Mouse (Mus musculus) cerebellum, postnatal 4 days (tissue): ENCODE results near the gene Oxa1l.

ENCODE experiments used
- DNase-seq, 2 experiments: peaks; one replicate each; pipeline ENCODE4 v3.0.0; 2022; ENCODE audit warnings: low spot score in 2 of 2, mixed read lengths in 1 of 2

Gene Oxa1l

DNA sequence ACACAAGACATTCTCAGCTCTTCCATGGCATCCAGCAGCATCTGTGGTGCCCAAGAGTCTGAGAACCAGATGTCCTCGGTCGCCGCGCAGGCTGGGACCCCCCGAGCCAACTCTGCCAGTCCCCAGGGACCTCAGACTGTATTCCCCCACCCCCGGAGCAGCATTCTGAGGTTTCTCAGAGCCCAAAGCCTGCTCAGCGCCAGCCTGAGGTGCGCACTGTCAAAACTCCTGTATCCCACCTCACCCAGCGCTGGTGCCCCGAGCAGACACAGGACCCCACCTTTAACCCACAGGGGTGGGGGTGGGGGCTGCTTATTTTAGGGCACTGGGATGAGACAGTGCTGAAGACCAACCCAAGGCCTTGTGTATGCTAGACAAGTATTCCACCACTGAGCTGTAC is 10.8 kb downstream of the Oxa1l start:
- DNase-seq: no peak

GRCm38 (mm10) chr14:54372923-54373322 is 12.3 kb downstream of the Oxa1l start:
- DNase-seq: no peak

GRCm38 (mm10) chr14:54375916-54376315 is 15.3 kb downstream of the Oxa1l start:
- DNase-seq: no peak

- no peak for DNase-seq
Observed at GRCm38 (mm10) chr14:54377166-54377565, 16.5 kb downstream of the Oxa1l start.

DNA sequence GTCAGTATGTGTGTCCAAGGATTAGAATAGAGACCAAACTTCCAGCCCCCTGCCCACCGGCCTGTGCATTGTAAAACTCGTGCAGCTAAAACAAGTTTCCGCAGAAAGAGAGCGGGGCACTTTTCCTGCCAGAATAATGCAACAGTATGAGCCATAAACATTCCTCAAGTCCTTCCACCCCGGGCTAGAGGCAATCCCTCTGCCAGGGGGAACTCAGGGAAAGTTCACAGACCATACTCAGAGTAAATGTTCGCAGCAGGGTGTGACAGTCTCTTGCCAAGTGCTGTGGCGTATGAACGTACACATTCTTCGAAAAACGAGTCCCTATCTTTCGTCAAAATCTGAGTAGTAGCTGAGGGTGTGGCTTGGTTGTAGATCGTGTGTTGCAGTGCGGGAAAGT is 18.9 kb downstream of the Oxa1l start:
- DNase-seq: no peak

DNA sequence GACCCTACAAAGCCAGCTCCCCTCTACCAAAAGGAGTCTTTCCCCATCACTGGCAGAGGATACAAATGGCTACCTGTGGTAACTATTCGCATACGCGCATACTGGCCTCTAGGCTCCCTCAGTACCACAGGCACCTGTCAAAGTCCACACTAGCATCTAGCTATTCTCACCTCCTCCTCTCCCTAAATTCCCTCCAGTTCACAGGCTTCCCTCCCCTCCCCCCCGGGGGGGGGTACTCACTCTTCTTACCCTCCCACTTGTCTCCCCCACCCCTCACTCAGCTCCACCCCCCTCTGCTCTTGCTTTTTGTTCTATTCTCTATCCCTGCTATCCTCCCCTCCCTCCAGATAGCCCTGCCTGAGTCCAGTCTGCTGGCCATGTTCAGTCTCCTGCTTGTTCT is 20.0 kb downstream of the Oxa1l start:
- DNase-seq: no peak

DNA sequence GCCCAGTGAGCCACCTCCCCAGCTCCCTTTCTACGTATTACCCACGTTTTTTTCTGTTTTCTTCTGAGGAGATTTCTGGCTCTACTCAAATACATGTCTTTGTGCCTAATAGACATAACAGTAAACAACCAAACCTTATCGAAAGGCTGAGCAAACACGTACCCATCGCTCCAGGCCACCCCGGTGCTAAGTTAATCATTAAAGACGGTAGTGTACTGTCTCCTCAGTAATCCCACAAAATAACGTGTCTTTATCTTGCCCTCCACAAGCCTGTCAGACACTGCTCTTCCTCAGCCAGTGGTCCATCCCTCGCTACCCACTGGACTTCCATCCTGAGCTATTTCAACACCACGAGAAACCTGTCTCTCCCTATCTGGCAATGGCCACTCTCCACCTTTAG is 21.2 kb downstream of the Oxa1l start:
- DNase-seq: no peak

GRCm38 (mm10) chr14:54382641-54383040 is 22.0 kb downstream of the Oxa1l start:
- no peak for DNase-seq

DNA sequence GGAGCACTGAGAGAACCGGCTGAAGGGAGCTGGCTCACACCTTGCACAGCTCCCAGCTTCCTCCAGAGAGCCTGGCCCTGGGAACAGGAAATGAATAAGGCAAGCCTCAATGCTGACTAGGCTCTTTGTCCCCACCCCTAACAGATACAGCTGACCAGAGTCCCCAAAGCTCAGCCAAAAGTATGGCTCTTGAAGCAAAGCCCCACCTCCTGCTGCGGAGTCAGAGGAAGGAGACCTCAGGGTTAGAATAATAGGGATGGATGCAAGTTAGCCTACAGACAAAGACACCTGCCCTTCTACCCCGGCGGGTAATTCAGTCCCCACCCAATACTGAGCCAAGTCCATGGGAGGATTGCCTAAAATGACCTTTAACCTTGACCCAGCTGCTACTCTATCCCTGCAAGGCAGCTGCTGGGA is 22.7 kb downstream of the Oxa1l start:
- no peak for DNase-seq

DNA sequence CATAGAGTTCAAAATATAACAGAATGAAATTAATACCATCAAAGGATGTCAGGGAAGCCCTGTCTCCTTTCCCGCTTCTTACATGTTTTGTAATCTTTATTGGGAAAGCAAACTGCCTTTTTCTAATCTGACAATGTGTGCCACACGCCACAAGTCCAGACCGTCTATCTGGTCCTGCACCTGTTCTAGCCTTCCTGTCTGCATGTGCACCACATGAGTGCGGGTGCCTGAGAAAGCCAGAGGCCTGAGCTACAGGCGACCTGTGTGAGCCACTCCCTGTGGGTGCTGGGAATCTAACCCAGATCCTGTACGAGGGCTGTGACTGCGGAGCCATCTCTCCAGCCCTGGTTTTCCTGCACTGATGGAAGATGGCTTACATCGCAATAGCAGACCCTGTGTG is 23.8 kb downstream of the Oxa1l start:
- DNase-seq: no peak

GRCm38 (mm10) chr14:54385968-54386618 is 25.5 kb downstream of the Oxa1l start:
- no peak for DNase-seq

- no peak for DNase-seq
Observed at GRCm38 (mm10) chr14:54387546-54387945, 26.9 kb downstream of the Oxa1l start.

DNA sequence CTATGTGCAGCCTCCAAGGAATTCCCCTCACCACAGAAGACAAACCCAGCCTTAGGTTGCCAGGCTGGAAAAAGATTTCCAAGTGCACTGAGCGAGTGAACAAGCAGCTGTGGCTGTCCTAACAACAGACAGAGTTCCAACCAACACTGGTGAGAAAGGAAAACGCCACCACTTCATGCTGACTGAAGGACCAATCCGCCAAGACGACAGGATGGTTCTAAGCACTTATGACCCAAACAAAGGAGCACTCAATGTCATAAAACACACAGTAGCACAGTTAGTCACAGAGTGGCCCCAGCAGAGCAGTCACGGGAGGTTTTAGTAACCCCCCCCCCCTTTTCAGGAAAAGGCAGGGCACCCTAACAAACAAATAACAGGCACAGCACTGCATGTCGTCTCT is 30.2 kb downstream of the Oxa1l start:
- no peak for DNase-seq

GRCm38 (mm10) chr14:54393794-54394193 is 33.2 kb downstream of the Oxa1l start:
- DNase-seq: no peak

GRCm38 (mm10) chr14:54394309-54394708 is 33.7 kb downstream of the Oxa1l start:
- DNase-seq: no peak

- no peak for DNase-seq
Observed at GRCm38 (mm10) chr14:54396685-54397084, 36.1 kb downstream of the Oxa1l start.

GRCm38 (mm10) chr14:54397872-54398527 is 37.4 kb downstream of the Oxa1l start:
- no peak for DNase-seq

- DNase-seq: no peak
Observed at GRCm38 (mm10) chr14:54398528-54398916, 37.9 kb downstream of the Oxa1l start.

DNA sequence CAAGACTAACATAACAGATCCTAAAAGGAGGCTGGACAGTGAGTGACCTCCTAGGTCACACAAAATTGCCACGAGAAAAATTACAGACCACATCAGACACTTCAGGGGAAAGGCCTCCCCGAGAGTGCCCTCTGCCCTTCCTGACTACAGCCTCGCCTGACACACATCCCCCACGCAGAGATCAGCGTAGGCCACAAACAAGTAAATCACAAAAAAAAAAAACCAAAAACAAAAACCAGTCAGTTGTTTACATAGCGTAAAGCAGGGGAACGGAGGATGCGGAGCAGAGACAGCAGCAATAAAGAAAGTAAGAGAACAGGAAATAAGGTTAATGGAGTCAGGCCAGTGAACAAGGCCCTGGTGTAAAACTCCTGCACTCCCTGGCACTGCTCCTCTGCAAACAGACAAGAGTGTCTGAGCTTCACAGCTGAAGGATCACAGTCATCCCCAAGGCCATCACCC is 38.3 kb downstream of the Oxa1l start:
- no peak for DNase-seq

GRCm38 (mm10) chr14:54401723-54402122 is 41.1 kb downstream of the Oxa1l start:
- no peak for DNase-seq

DNA sequence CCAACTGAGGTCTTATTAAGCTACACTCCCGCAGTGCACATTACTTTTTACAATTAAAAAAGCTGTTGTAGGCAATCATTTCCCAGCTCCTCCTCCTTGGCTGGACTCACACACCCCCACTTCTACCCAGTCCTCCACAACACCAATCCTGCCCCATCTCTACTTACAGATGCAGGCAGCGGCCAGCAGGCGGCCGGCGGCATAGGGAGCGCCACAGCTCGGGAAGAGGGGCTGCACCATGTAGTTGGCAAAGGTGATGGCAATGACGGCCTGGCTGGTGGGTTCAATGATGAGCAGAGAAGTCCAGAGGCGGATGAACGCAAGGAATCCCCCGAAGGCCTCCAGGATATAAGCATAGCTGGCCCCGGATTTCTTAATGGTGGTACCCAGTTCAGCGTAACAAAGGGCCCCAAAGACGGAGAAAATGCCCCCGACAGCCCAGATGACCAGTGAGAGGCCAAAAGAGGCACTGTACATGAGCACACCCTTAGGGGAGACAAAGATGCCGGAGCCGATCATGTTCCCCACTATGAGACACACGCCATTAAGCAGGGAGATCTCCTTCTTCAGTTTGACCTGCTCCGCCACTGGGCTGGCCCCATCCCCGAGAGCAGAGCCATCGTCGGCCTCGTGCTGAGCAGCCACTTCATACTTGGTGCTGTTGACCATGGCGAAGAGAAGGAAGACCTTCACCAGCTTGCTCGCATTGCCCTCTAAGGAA is 47.9 kb downstream of the Oxa1l start:
- no peak for DNase-seq

DNA sequence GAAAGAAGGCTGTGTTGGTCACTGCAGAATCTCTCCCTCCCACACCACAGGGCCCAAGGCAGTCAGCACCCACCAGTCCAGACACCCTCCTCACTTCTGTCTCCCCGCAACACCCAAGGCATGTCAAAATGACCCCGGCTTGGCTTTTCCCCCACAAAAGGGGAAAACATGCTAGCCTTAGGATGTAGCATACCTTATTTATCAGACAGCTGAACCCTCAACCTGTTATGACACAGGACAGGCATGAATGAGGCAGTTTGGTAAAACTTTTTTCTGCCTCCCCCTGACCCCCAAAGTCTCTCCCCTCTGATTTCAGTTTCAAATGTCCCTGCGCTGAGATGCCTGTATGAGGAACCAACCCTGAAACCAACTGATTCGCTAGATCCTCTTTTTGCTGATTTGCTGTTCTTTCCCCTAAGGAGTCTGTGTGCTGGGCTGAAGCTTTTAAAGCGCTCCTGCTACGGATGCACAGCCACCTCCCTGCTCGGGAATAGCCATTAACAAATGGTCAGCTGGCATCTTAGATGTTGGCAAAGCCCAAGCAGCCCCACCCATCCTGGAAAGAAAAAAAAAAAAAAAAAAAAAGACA is 48.5 kb downstream of the Oxa1l start:
- no peak for DNase-seq
